Mouse (Mus musculus) embryonic facial prominence, embryonic 10.5 days (tissue): ENCODE data around the gene Rpl26. TPM values are rescaled to one million over a fixed set of nuclear protein-coding genes. Genes with fewer than 3 reads are reported as not detected.

Experiments
- DNase-seq: peaks from one replicate; pipeline ENCODE4 v3.0.0-alpha.2; 2017; ENCODE audit warnings: low spot score
- H3K27ac ChIP-seq: fragments of 300-500 bp; sonication (generic); replicated peaks from 2 replicates; pipeline ENCODE4 v1.5.1; 2016; ENCODE audit warnings: mild to moderate bottlenecking
- H3K27me3 ChIP-seq: fragments of 300-500 bp; sonication (generic); replicated peaks from 2 replicates; pipeline ENCODE4 v1.6.1; 2016; ENCODE audit warnings: low read depth, mild to moderate bottlenecking; ENCODE audit not compliant: poor library complexity, severe bottlenecking
- H3K36me3 ChIP-seq: fragments of 300-500 bp; sonication (generic); replicated peaks from 2 replicates; pipeline ENCODE4 v1.6.1; 2016; ENCODE audit warnings: mild to moderate bottlenecking, moderate library complexity
- H3K4me1 ChIP-seq: fragments of 300-500 bp; sonication (generic); 2 replicates; pipeline ENCODE4 v1.6.1; 2016
- H3K4me3 ChIP-seq: fragments of 300-500 bp; sonication (generic); 2 replicates; pipeline ENCODE4 v1.5.1; 2016; ENCODE audit warnings: mild to moderate bottlenecking, moderate library complexity
- H3K9me3 ChIP-seq: fragments of 300-500 bp; sonication (generic); 2 replicates; pipeline ENCODE4 v1.6.1; 2016; ENCODE audit warnings: mild to moderate bottlenecking
- WGBS: fragments of 180-500 bp; shearing (Covaris S2); methylation state at CpG from one replicate; pipeline ENCODE4 v1.1.7; 2016; 5-methylcytosine and 5-hydroxymethylcytosine counted together
- polyA plus RNA-seq: library from polyadenylated mRNA; unstranded; fragments of >200 nt; fragmentation: Nextera tagmentation; extraction: Ambion mirVana; gene quantifications from 2 replicates; pipeline ENCODE4 v1.2.1, GENCODE M21; 2016

The Rpl26 gene
- polyA plus RNA-seq: 1,085 and 1,128 TPM in 2 replicates

GRCm38 (mm10) chr11:68901351-68902046, at the start of gene Rpl26:
TSS of gene Rpl26 (plus strand) at chr11:68901583.
- Histone ChIP-seq H3K4me3 (peak within 1 kb of the TSS; percentile 99), H3K4me1 (peaks cover 14% of the 10 kb centered on the region), H3K27ac (peak within 1 kb of the TSS; percentile 99), H3K27me3 (no peaks in the 10 kb centered on the region; the same call in 1 of the 2 replicates), H3K36me3 (peaks cover 42% of the 10 kb centered on the region), H3K9me3 (no peaks in the 10 kb centered on the region)
- under 1% methylated on average over 52 of the region's 52 CpGs for WGBS
- peak; percentile 98 for DNase-seq

- Histone ChIP-seq H3K4me3 (peak overlapping the region; percentile 77), H3K36me3 (peaks cover 7% of the 10 kb centered on the region; the same call in 1 of the 2 replicates), H3K4me1 (peaks cover 30% of the 10 kb centered on the region), H3K9me3 (no peaks in the 10 kb centered on the region), H3K27me3 (no peaks in the 10 kb centered on the region), H3K27ac (peak overlapping the region; percentile 92)
- no peak for DNase-seq
- WGBS: 6% methylated on average over 13 of the region's 13 CpGs
Observed at GRCm38 (mm10) chr11:68851644-68852485, 49.5 kb upstream of the Rpl26 start.

- Histone ChIP-seq H3K9me3 (no peaks in the 10 kb centered on the region), H3K36me3 (peaks cover 7% of the 10 kb centered on the region; the same call in 1 of the 2 replicates), H3K4me3 (peak overlapping the region; percentile 77), H3K4me1 (peaks cover 30% of the 10 kb centered on the region), H3K27ac (peak overlapping the region; percentile 92), H3K27me3 (no peaks in the 10 kb centered on the region)
- under 1% methylated on average over 36 of the region's 36 CpGs for WGBS
- peak; percentile 67 for DNase-seq
Observed at GRCm38 (mm10) chr11:68852486-68852901, 48.9 kb upstream of the Rpl26 start.

DNA sequence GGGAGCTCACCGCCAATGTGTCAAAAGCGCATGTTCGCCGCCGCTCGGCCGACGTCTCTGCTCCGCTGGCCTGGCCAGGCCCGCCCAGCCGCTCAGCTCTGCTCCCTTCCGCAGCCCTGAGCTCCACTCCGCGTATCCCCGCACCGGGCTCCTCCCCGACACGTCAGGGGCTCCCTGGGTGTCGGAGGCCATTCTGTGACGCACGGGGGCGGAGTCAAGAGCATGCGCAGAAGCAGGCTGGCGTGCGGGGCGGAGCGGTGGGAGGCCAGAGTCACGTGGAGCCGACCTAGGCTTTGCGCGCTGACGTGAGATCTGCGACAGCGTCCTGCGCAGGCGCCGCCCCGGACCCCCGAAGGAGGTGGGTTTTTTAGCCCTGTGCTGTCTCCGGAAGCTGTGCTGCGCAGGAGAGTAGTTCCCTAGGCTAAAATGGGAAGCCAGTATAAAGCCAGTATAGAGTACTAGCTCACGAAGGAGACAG, 48.4 kb upstream of the Rpl26 start:
- Histone ChIP-seq H3K27me3 (no peaks in the 10 kb centered on the region), H3K27ac (peak overlapping the region; percentile 92)
- under 1% methylated on average over 42 of the region's 42 CpGs for WGBS

GRCm38 (mm10) chr11:68853611-68854401, 47.6 kb upstream of the Rpl26 start:
- H3K27ac ChIP-seq: peak overlapping the region; percentile 92
- peak overlapping the region; percentile 77 for H3K4me3 ChIP-seq
- H3K4me1 ChIP-seq: peaks cover 30% of the 10 kb centered on the region
- no peak for DNase-seq
- 51% methylated on average over 14 of the region's 14 CpGs for WGBS
- no peaks in the 10 kb centered on the region for H3K27me3 ChIP-seq
- H3K9me3 ChIP-seq: no peaks in the 10 kb centered on the region
- H3K36me3 ChIP-seq: peaks cover 3% of the 10 kb centered on the region; the same call in 1 of the 2 replicates

More for the DNA sequence above, 48.4 kb upstream of the Rpl26 start:
- peak overlapping the region; percentile 77 for H3K4me3 ChIP-seq
- no peaks in the 10 kb centered on the region for H3K9me3 ChIP-seq
- peaks cover 7% of the 10 kb centered on the region; the same call in 1 of the 2 replicates for H3K36me3 ChIP-seq
- peak; percentile 100 for DNase-seq
- peaks cover 30% of the 10 kb centered on the region for H3K4me1 ChIP-seq

DNA sequence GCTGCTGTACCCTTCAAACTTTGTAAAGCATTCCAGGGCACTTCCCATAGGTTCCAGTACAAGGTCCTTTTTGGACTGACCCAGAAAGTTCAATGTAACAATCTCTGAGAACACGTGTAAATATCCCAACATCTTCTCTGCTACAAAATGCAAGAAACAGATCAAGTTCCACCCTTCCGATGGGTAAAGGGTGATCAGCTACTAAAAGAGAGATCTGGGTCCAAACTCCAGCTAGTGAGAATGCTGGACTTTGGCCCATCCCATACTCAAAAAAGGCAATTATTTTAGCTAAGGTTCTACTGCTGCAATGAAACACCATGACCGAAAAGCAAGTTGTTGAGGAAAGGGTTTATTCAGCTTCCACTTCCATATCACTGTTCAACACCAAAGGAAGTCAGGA, 46.8 kb upstream of the Rpl26 start:
- H3K4me3 ChIP-seq: no peak overlapping the region
- H3K36me3 ChIP-seq: no peaks in the 10 kb centered on the region
- 89% methylated on average over 3 of the region's 3 CpGs for WGBS
- H3K9me3 ChIP-seq: no peaks in the 10 kb centered on the region
- no peak overlapping the region for H3K27ac ChIP-seq
- no peaks in the 10 kb centered on the region for H3K27me3 ChIP-seq
- H3K4me1 ChIP-seq: peaks cover 30% of the 10 kb centered on the region
- no peak for DNase-seq

- H3K27me3 ChIP-seq: no peaks in the 10 kb centered on the region
- 91% methylated on average over 3 of the region's 3 CpGs for WGBS
- H3K27ac ChIP-seq: no peak overlapping the region
- H3K4me1 ChIP-seq: peaks cover 13% of the 10 kb centered on the region
- no peak overlapping the region for H3K4me3 ChIP-seq
- H3K9me3 ChIP-seq: no peaks in the 10 kb centered on the region
- H3K36me3 ChIP-seq: no peaks in the 10 kb centered on the region
- no peak for DNase-seq
Observed at GRCm38 (mm10) chr11:68857329-68857728, 44.1 kb upstream of the Rpl26 start.

- Histone ChIP-seq H3K9me3 (no peaks in the 10 kb centered on the region), H3K27me3 (no peaks in the 10 kb centered on the region), H3K36me3 (no peaks in the 10 kb centered on the region), H3K4me1 (0 out of 2 replicates have a peak, but pooled peaks cover 3% of the 10 kb centered on the region), H3K4me3 (no peak overlapping the region), H3K27ac (no peak overlapping the region)
- no peak for DNase-seq
- WGBS: 80% methylated on average over 8 of the region's 8 CpGs
Observed at GRCm38 (mm10) chr11:68859943-68860593, 41.3 kb upstream of the Rpl26 start.

DNA sequence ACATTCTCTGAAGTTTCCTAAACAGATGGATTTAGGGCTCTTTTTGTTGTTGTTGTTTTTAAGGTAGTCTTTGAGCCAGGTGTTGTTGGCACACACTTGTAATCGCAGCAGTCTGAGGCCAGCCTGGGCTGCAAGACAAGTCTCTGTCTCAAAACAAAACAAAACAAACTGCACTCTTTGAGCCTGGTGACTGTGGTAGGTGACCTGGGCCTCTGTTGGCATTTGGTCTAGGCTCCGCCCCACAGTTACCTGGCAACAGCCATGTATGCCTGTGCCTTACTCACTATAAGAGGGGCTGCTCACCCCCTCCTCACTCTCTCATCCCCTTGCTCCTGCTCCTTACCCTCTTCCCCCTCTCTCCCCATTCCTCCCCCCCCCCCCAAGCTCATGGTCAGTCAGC, 39.1 kb upstream of the Rpl26 start:
- DNase-seq: no peak
- Histone ChIP-seq H3K4me3 (no peak overlapping the region), H3K9me3 (no peaks in the 10 kb centered on the region), H3K4me1 (0 out of 2 replicates have a peak, but pooled peaks cover 3% of the 10 kb centered on the region), H3K27me3 (no peaks in the 10 kb centered on the region), H3K27ac (no peak overlapping the region), H3K36me3 (no peaks in the 10 kb centered on the region)
- 77% methylated on average over 2 of the region's 2 CpGs for WGBS

DNA sequence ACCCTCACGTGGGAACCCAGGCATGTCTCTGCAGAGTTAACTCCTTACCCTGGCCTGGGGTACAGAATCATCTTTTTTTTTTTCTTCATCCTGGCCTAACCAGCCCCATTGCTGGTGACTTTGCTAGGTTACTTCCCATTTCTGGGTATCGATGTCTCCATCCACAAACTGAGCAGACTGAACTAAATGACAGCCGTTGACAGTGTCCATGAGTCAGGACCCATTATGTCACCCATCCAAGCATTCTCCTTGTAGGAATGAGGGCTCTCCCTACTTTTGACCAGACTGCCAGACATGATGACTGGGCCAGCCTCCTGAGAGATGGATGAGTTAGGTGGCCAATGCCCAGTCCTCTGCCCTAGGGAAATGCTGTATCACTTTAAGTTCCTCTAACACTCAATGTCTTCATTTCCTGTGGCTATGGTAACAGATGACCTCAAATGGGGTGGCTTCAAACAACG, 37.7 kb upstream of the Rpl26 start:
- no peaks in the 10 kb centered on the region for H3K27me3 ChIP-seq
- 0 out of 2 replicates have a peak, but pooled peaks cover 3% of the 10 kb centered on the region for H3K4me1 ChIP-seq
- no peaks in the 10 kb centered on the region for H3K9me3 ChIP-seq
- no peak overlapping the region for H3K27ac ChIP-seq
- no peaks in the 10 kb centered on the region for H3K36me3 ChIP-seq
- H3K4me3 ChIP-seq: no peak overlapping the region
- 76% methylated on average over 4 of the region's 4 CpGs for WGBS
- no peak for DNase-seq

DNA sequence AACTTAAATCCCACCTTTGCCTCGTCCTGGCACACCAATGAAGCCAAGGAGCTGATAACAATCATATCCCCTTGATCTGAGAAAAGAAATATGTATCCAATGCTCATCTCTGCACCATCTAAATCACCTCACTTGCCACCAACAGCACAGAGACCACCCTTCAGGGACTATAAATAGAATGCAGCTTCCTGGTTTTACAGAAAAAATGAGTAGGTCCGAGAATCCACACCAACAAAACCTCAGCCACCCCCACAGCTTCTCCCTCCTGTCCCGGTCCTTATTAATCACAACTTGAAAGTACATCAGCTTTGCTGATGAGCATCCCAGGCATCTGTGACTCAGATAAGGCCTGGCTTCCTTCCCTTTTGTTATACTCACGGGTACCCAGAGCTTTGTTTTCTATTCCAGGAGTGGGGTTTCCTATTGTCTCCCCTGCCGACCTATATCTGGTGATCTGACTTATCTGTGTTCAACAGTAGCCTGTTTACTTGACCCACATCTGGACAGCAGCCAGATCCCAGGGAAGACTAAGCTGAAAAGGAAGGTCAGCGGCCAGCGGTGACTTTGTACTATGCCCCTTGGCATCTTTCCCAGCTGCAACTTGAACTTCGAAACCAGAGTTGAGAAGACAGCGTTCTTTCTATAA, 36.7 kb upstream of the Rpl26 start:
- Histone ChIP-seq H3K4me3 (no peak overlapping the region), H3K27me3 (no peaks in the 10 kb centered on the region), H3K27ac (no peak overlapping the region), H3K9me3 (no peaks in the 10 kb centered on the region), H3K36me3 (no peaks in the 10 kb centered on the region), H3K4me1 (0 out of 2 replicates have a peak, but pooled peaks cover 3% of the 10 kb centered on the region)
- 66% methylated on average over 9 of the region's 9 CpGs for WGBS
- no peak for DNase-seq
